Mouse (Mus musculus): ENCODE data around the gene Pou6f1.
"Not testable (repeated sequence)": the region's sequence is repeated elsewhere in the genome, so short reads cannot be mapped to it uniquely, and the experiment has no call there.

DNA sequence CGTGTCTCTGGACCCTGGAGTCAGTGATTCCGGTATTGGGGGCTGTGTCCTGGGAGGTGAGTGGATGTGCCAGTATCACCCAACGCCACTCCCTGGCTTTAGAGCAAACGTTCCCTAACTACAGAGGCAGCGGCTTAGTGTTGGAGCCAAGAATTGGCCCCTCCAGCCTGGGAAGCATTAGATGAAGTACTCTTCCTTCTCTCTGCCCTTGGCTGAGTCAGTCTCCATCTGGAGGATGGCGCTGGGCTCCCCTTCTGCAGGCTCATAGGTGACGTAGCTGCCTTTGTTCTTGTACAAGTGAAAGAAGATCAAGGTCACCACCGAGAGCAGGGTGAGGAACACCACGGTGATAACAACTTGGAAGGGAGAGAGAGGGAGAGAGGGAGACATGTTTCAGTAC, 21.9 kb upstream of the Pou6f1 start:
- TF ChIP-seq GATA1, TAL1 (IDR thresholded peaks at IDR 0.05; ENCODE audit: low read length): not testable (repeated sequence)
